Mouse (Mus musculus): ENCODE measurements around the gene Ppm1e. TPM values are rescaled to one million over a fixed set of nuclear protein-coding genes. Genes with fewer than 3 reads are reported as not detected.

Gene Ppm1e
- total RNA-seq, 2 experiments from 2014 or later = 0.46 to 0.97 TPM

- no peak for DNase-seq (ENCODE audit: low spot score)
These were observed 105.5 kb downstream of the Ppm1e start for GRCm38 (mm10) chr11:87253294-87253693.

- DNase-seq (ENCODE audit: low spot score) = no peak
These were observed 108.7 kb downstream of the Ppm1e start for GRCm38 (mm10) chr11:87250132-87250531.

- no peak for DNase-seq (ENCODE audit: low spot score)
These were observed 111.3 kb downstream of the Ppm1e start for GRCm38 (mm10) chr11:87247494-87247866.

GRCm38 (mm10) chr11:87246724-87247493 is 111.9 kb downstream of the Ppm1e start:
- no peak for DNase-seq (ENCODE audit: low spot score)

GRCm38 (mm10) chr11:87246107-87246651 is 112.6 kb downstream of the Ppm1e start:
- DNase-seq (ENCODE audit: low spot score) = no peak

- DNase-seq (ENCODE audit: low spot score) = no peak
These were observed 113.5 kb downstream of the Ppm1e start for GRCm38 (mm10) chr11:87245171-87245840.

- no peak for DNase-seq (ENCODE audit: low spot score)
These were observed 117.6 kb downstream of the Ppm1e start for GRCm38 (mm10) chr11:87241256-87241655.

- DNase-seq (ENCODE audit: low spot score) = no peak
These were observed 118.0 kb downstream of the Ppm1e start for GRCm38 (mm10) chr11:87240833-87241215.

- no peak for DNase-seq (ENCODE audit: low spot score)
These were observed 118.5 kb downstream of the Ppm1e start for GRCm38 (mm10) chr11:87240141-87240832.

GRCm38 (mm10) chr11:87238891-87239530 is 119.8 kb downstream of the Ppm1e start:
- DNase-seq (ENCODE audit: low spot score) = no peak

GRCm38 (mm10) chr11:87235486-87235872 is 123.3 kb downstream of the Ppm1e start:
- DNase-seq (ENCODE audit: low spot score) = no peak

GRCm38 (mm10) chr11:87234743-87235485 is 123.9 kb downstream of the Ppm1e start:
- DNase-seq (ENCODE audit: low spot score) = no peak

GRCm38 (mm10) chr11:87233377-87233776 is 125.4 kb downstream of the Ppm1e start:
- no peak for DNase-seq (ENCODE audit: low spot score)

- no peak for DNase-seq (ENCODE audit: low spot score)
These were observed 131.8 kb downstream of the Ppm1e start for GRCm38 (mm10) chr11:87227056-87227455.

GRCm38 (mm10) chr11:87222686-87223085 is 136.1 kb downstream of the Ppm1e start:
- DNase-seq (ENCODE audit: low spot score) = no peak

- DNase-seq (ENCODE audit: low spot score) = no peak
These were observed 146.5 kb downstream of the Ppm1e start for GRCm38 (mm10) chr11:87212313-87212712.

Other genes with a start within 250 kb of the Ppm1e start
- 1 to 10 TPM; 4.6 to 5.3 TPM for gene Ska2, start 249.8 kb downstream of the Ppm1e start, total RNA-seq (2021)
- gene Trim37, start 231.9 kb downstream of the Ppm1e start, total RNA-seq (2021) = 1 to 10 TPM; 3.4 to 3.9 TPM
- gene Rad51c, start 45.9 kb upstream of the Ppm1e start, total RNA-seq (2021) = under 1 TPM; 0.17 to 0.18 TPM
- gene Tex14, start 46.0 kb upstream of the Ppm1e start, total RNA-seq (2021) = under 1 TPM; 0.14 TPM
- not detected for gene Gm11492, start 207.6 kb upstream of the Ppm1e start, total RNA-seq (2021)
- 10 to 100 TPM in 1 of 2 experiments, 1 to 10 TPM in 1; 9.8 to 12.1 TPM for gene Sept4, start 209.9 kb upstream of the Ppm1e start, total RNA-seq (2021)
- 10 to 100 TPM in 1 of 2 experiments, 1 to 10 TPM in 1; 9.8 to 10.8 TPM for gene Mtmr4, start 233.1 kb upstream of the Ppm1e start, total RNA-seq (2021)